Mouse (Mus musculus) adrenal gland (tissue): ENCODE results near the gene H2afv.
"Not testable (repeated sequence)": the region's sequence is repeated elsewhere in the genome, so short reads cannot be mapped to it uniquely, and the experiment has no call there.

ENCODE experiments used
- intact Hi-C: fragments of 180-260 bp; cut with DNase I; formaldehyde crosslinking; loops from one replicate; pipeline ENCODE4 v1.15.1; 2025

Gene H2afv

GRCm38 (mm10) chr11:6417490-6417889, 26.8 kb downstream of the H2afv start:
- intact Hi-C loops = no loop called here

- intact Hi-C loops = no loop called here
These were observed 27.2 kb downstream of the H2afv start for GRCm38 (mm10) chr11:6417069-6417468.

GRCm38 (mm10) chr11:6416405-6417034, 27.7 kb downstream of the H2afv start:
- intact Hi-C loops = no loop called here

GRCm38 (mm10) chr11:6415551-6416404, 28.5 kb downstream of the H2afv start:
- intact Hi-C loops = no loop called here

- intact Hi-C loops = no loop called here
These were observed 29.3 kb downstream of the H2afv start, which contains the start of gene Ppia for GRCm38 (mm10) chr11:6414751-6415550. TSS of gene Ppia (plus strand) at chr11:6415443.

GRCm38 (mm10) chr11:6413264-6413663, 31.0 kb downstream of the H2afv start:
- intact Hi-C loops = no loop called here

- intact Hi-C loops = no loop called here
These were observed 32.6 kb downstream of the H2afv start for GRCm38 (mm10) chr11:6411684-6412083.

GRCm38 (mm10) chr11:6410755-6411154, 33.5 kb downstream of the H2afv start:
- intact Hi-C loops = not testable (repeated sequence)

GRCm38 (mm10) chr11:6410050-6410602, 34.1 kb downstream of the H2afv start:
- intact Hi-C loops = no loop called here

GRCm38 (mm10) chr11:6407162-6407621, 37.1 kb downstream of the H2afv start:
- intact Hi-C loops = no loop called here

- intact Hi-C loops = no loop called here
These were observed 37.7 kb downstream of the H2afv start for GRCm38 (mm10) chr11:6406251-6407161.

GRCm38 (mm10) chr11:6405591-6406081, 38.6 kb downstream of the H2afv start:
- intact Hi-C loops = no loop called here

- intact Hi-C loops = loop anchor here (5.0 kb wide), 1 partner anchor 38 kb away; no protein-coding TSS in a partner anchor
These were observed 39.3 kb downstream of the H2afv start for GRCm38 (mm10) chr11:6404699-6405566.

- intact Hi-C loops = loop anchor here (5.0 kb wide), 1 partner anchor 37 kb away; no protein-coding TSS in a partner anchor
These were observed 40.3 kb downstream of the H2afv start for GRCm38 (mm10) chr11:6403830-6404405.

GRCm38 (mm10) chr11:6402515-6403510, 41.4 kb downstream of the H2afv start:
- intact Hi-C loops = loop anchor here (5.0 kb wide), 1 partner anchor 36 kb away; no protein-coding TSS in a partner anchor

GRCm38 (mm10) chr11:6398141-6398540, 46.1 kb downstream of the H2afv start:
- intact Hi-C loops = no loop called here

- intact Hi-C loops = no loop called here
These were observed 48.7 kb downstream of the H2afv start for GRCm38 (mm10) chr11:6395565-6395964.
